Mouse (Mus musculus) ES-Bruce4 (cell line): ENCODE data around the gene Gucy2c.

ENCODE experiments used
- CTCF ChIP-seq: IDR thresholded peaks from one replicate; pipeline ENCODE4 v1.8.1; 2011; ENCODE audit warnings: low read depth, low read length
- EP300 ChIP-seq: IDR thresholded peaks from 2 replicates; pipeline ENCODE4 v1.6.1; 2011; ENCODE audit warnings: low read depth, low read length; ENCODE audit not compliant: insufficient read depth
- POLR2A ChIP-seq: IDR thresholded peaks from one replicate; pipeline ENCODE4 v1.8.1; 2011; ENCODE audit warnings: low read length; ENCODE audit not compliant: insufficient read depth

DNA sequence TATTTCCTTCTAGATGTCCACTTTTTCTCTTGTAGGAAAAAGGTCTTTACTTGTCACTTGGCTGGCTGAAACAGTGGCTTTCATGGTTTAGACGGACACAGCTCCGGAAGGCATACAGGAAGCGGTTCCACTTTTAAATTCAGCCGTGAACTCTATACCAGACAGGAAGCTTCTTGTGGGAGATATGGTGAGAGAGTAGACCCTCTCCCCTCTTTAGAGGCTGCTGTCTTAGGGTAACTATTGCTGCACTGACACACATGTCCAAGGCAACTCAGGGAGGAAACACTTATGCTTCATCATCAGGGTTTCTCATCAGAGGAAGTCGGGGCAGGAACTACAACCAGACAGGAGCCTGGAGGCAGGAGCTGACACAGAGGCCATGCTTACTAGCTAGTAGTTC is 36.0 kb downstream of the Gucy2c start:
- TF ChIP-seq POLR2A: no peak
- TF ChIP-seq CTCF: no peak
- no peak for TF ChIP-seq EP300
